8 mouse cellular contexts compared by ENCODE assay signal in the genomic region with DNA sequence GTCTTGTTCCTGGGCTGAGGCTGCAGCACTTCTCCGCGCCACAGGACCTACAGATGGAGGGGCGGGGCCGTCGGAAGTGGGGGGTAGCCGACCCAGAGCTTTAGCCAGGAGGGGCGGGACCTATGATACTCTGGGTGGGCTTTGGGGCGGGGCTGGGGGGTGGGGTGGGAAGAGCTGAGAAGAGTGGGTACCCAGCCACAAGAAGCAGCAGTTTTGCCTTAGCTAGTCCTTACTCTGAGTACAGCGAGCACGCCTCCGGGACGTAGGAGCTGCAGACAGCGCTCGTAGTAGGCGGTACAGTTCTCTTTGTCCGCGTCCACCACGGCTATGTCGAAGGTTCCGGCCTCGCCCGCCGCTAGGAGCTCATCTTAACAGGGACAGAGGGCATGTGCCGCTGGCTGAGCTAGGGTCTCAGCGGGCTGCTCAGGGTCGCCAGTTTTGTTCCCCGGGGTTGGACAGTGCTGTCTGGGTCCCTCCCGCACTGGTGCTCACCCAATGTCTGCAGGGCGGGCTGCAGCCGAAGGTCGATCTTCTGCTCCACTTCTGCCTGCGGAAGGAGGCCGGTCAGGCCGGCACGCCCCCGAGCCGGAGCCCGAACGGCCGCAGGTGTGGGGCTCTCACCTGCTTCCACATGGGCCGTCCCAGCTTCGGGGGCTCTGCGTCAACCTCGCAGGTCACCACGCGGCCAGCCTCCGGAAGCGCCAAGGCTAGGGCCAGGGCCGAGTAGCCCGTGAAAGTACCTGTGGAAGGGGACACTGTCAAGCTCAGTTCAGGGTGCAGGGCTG. TPM values are rescaled to one million over a fixed set of nuclear protein-coding genes. Genes with fewer than 3 reads are reported as not detected.
DNase-seq lines count a peak whose midpoint lies in the region; ATAC-seq and TF ChIP-seq lines count a peak whose summit lies in the region.

No protein-coding gene starts in this region.

- TF ChIP-seq CTCF in testis, adult 2 months (IDR thresholded peaks at IDR 0.05; ENCODE audit: control insufficient read depth, insufficient read depth, insufficient replicate concordance, low read depth, low read length), result peak; percentile 6; the same call in 1 of the 2 replicates
- no peak for TF ChIP-seq CTCF in cerebellum, adult 2 months (IDR thresholded peaks at IDR 0.05; ENCODE audit: borderline replicate concordance, insufficient read depth, low read depth, low read length)
- no peak for TF ChIP-seq CTCF in forebrain, postnatal 0 days (IDR thresholded peaks at IDR 0.05; ENCODE audit: low read depth)

- peaks cover 2% of the 10 kb centered on the region for H3K36me3 ChIP-seq in testis, adult 2 months (ENCODE audit: control insufficient read depth, insufficient read depth, low read length)
- peaks cover 28% of the 10 kb centered on the region for H3K36me3 ChIP-seq in forebrain, postnatal 0 days (ENCODE audit: insufficient read depth)
- peaks cover 23% of the 10 kb centered on the region for H3K36me3 ChIP-seq in lung, embryonic 16.5 days (ENCODE audit: control insufficient read depth, insufficient read depth, low read length)

- H3K9me3 ChIP-seq in forebrain, postnatal 0 days (ENCODE audit: low read length), result no peaks in the 10 kb centered on the region
- no peaks in the 10 kb centered on the region for H3K9me3 ChIP-seq in lung, embryonic 16.5 days (ENCODE audit: control insufficient read depth, low read length)

- H3K9ac ChIP-seq in forebrain, postnatal 0 days, result peak overlapping the region; percentile 92
- peak overlapping the region; percentile 75 for H3K9ac ChIP-seq in lung, embryonic 16.5 days (ENCODE audit: low read length)

- TF ChIP-seq POLR2A in testis, adult 2 months (IDR thresholded peaks at IDR 0.05; ENCODE audit: control insufficient read depth, low read depth, low read length), result 0 out of 2 replicates have a peak, but pooled peaks have one; percentile 15
- TF ChIP-seq POLR2A in cerebellum, adult 2 months (IDR thresholded peaks at IDR 0.05; ENCODE audit: borderline replicate concordance, insufficient read depth, low read length), result no peak

- peak overlapping the region; percentile 100 for H3K4me2 ChIP-seq in forebrain, postnatal 0 days (ENCODE audit: low read depth)
- peak overlapping the region; percentile 99 for H3K4me2 ChIP-seq in lung, embryonic 16.5 days (ENCODE audit: low read depth, low read length)

- DNase-seq in testis, postnatal 14 days (ENCODE audit: low spot score), result no peak
- peak; percentile 55 to 64 for DNase-seq in cerebellum, adult 2 months
- DNase-seq in forebrain, postnatal 0 days, result peak; percentile 78
- peak; percentile 33 for DNase-seq in kidney, adult 9 months
- DNase-seq in right cerebral cortex, adult 18-20 months, result peak; percentile 51
- DNase-seq in gastrocnemius, postnatal 25 days, result no peak

- under 1% methylated on average over 50 of the region's 50 CpGs for WGBS in cerebellum, adult 2 months
- WGBS in forebrain, postnatal 0 days, result 1% methylated on average over 50 of the region's 50 CpGs
- under 1% methylated on average over 50 of the region's 50 CpGs for WGBS in lung, embryonic 16.5 days

- H3K4me1 ChIP-seq in testis, adult 2 months (ENCODE audit: control insufficient read depth, insufficient read depth, low read length), result peaks cover 21% of the 10 kb centered on the region
- H3K4me1 ChIP-seq in cerebellum, adult 2 months (ENCODE audit: control insufficient read depth, insufficient read depth, low read length), result peaks cover 5% of the 10 kb centered on the region; the same call in 1 of the 2 replicates
- H3K4me1 ChIP-seq in forebrain, postnatal 0 days (ENCODE audit: insufficient read depth), result no peaks in the 10 kb centered on the region
- H3K4me1 ChIP-seq in lung, embryonic 16.5 days (replicated peaks; ENCODE audit: control insufficient read depth, insufficient read depth, low read length), result peaks cover 16% of the 10 kb centered on the region

- peak overlapping the region; percentile 88 for H3K4me3 ChIP-seq in testis, adult 2 months (ENCODE audit: control insufficient read depth, low read depth, low read length)
- H3K4me3 ChIP-seq in cerebellum, adult 2 months (replicated peaks; ENCODE audit: insufficient read depth, low read depth, low read length), result peak overlapping the region; percentile 73
- peak overlapping the region; percentile 76 for H3K4me3 ChIP-seq in forebrain, postnatal 0 days (ENCODE audit: low read depth, low read length)
- peak overlapping the region; percentile 78 for H3K4me3 ChIP-seq in lung, embryonic 16.5 days (ENCODE audit: low read length)

- H3K27ac ChIP-seq in testis, adult 2 months (ENCODE audit: control insufficient read depth, insufficient read depth, low read depth, low read length), result peak overlapping the region; percentile 27; the same call in 1 of the 2 replicates
- H3K27ac ChIP-seq in cerebellum, adult 2 months (ENCODE audit: insufficient read depth, low read length), result peak overlapping the region; percentile 31; the same call in 1 of the 2 replicates
- H3K27ac ChIP-seq in forebrain, postnatal 0 days (ENCODE audit: low read depth, low read length), result peak overlapping the region; percentile 78
- H3K27ac ChIP-seq in lung, embryonic 16.5 days (ENCODE audit: low read length), result peak overlapping the region; percentile 77

- no peaks in the 10 kb centered on the region for H3K27me3 ChIP-seq in testis, adult 2 months (ENCODE audit: control insufficient read depth, insufficient read depth, low read length)
- H3K27me3 ChIP-seq in cerebellum, adult 2 months (ENCODE audit: control insufficient read depth, insufficient read depth, low read length), result no peaks in the 10 kb centered on the region
- no peaks in the 10 kb centered on the region for H3K27me3 ChIP-seq in forebrain, postnatal 0 days (ENCODE audit: insufficient read depth, low read length)
- H3K27me3 ChIP-seq in lung, embryonic 16.5 days (ENCODE audit: control insufficient read depth, insufficient read depth, low read depth, low read length), result no peaks in the 10 kb centered on the region

- peak; percentile 54 for ATAC-seq in forebrain, postnatal 0 days
- peak; percentile 67 for ATAC-seq in lung, embryonic 16.5 days (ENCODE audit: low read depth)

RNA-seq across cellular contexts. Expression of gene Comtd1, which starts 1.2 kb away (rescaled TPM):
- 5.9 and 6.4 TPM in 2 replicates for polyA plus RNA-seq in testis, adult 2 months (2012; rRNA removed)
- polyA plus RNA-seq in cerebellum, adult 2 months (2012; rRNA removed), result 44.7 and 45.7 TPM in 2 replicates
- total RNA-seq in forebrain, postnatal 0 days (2014; rRNA removed), result 23.4 and 32.4 TPM in 2 replicates
- 48.8 and 50.6 TPM in 2 replicates for polyA plus RNA-seq in forebrain, postnatal 0 days (2015; fragmentation: Nextera tagmentation; extraction: Ambion mirVana)
- 13.2 and 17.5 TPM in 2 replicates for polyA plus RNA-seq in lung, embryonic 16.5 days (2015; fragmentation: Nextera tagmentation; extraction: Ambion mirVana)
- total RNA-seq in gastrocnemius, postnatal 25 days (2021), result 1 to 10 TPM; 7.0 to 8.9 TPM

RNA-seq across cellular contexts. Expression of gene Vdac2, which starts 22.5 kb away (rescaled TPM):
- polyA plus RNA-seq in testis, adult 2 months (2012; rRNA removed), result 402 and 429 TPM in 2 replicates
- polyA plus RNA-seq in cerebellum, adult 2 months (2012; rRNA removed), result 247 and 258 TPM in 2 replicates
- 201 and 204 TPM in 2 replicates for total RNA-seq in forebrain, postnatal 0 days (2014; rRNA removed)
- polyA plus RNA-seq in forebrain, postnatal 0 days (2015; fragmentation: Nextera tagmentation; extraction: Ambion mirVana), result 264 and 294 TPM in 2 replicates
- polyA plus RNA-seq in lung, embryonic 16.5 days (2015; fragmentation: Nextera tagmentation; extraction: Ambion mirVana), result 253 and 264 TPM in 2 replicates
- total RNA-seq in gastrocnemius, postnatal 25 days (2021), result 100 to 1,000 TPM; 279 to 296 TPM

Comparison
In these comparisons a context has a peak if more than half of its experiments do, and no peak if none do; other contexts are left out.
1. H3K27ac ChIP-seq: peak in every context shown above with its lines; median percentile 78 in forebrain, postnatal 0 days; 77 in lung, embryonic 16.5 days; 31 in cerebellum, adult 2 months; 27 in testis, adult 2 months.
2. DNase-seq: peak in cerebellum, adult 2 months (2 of 2), forebrain, postnatal 0 days (single experiment), kidney, adult 9 months (single experiment) and right cerebral cortex, adult 18-20 months (single experiment); none in testis, postnatal 14 days (single experiment) and gastrocnemius, postnatal 25 days (single experiment).
3. Peak in every context shown above with its lines, with median percentiles within 50 percentile points of each other: H3K4me3 ChIP-seq.